Mouse (Mus musculus): ENCODE results near the gene Hhipl2. TPM values are rescaled to one million over a fixed set of nuclear protein-coding genes. Genes with fewer than 3 reads are reported as not detected.

The Hhipl2 gene
- polyA plus RNA-seq, 1 experiment from 2014 or later, result not detected

DNA sequence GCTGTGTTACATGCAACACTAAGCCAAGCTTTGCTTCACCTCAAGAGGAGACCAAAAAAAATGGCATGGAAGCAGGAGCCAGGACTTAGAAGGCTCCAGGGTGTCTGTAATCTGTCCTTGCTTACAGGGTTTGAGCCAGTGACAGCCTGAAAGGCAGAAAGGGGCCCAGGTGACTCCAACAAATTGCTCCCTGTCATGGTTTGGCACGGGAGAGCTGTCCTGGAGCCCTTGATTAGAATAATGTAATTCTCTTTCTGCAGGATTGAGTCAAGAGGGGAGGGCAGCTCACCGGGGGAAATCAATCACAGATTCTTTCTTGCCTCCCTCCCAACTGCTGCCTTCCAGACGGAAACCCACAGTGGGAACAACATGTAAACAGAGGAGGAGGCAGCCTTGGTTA is 35.1 kb downstream of the Hhipl2 start:
- Histone ChIP-seq H3K9ac (ENCODE audit: low read depth, low read length) (no peak overlapping the region), H3K4me2 (replicated peaks; ENCODE audit: low read depth) (no peak overlapping the region), H3K36me3 (ENCODE audit: control insufficient read depth, insufficient read depth) (no peaks in the 10 kb centered on the region), H3K4me1 (replicated peaks; ENCODE audit: control insufficient read depth, insufficient read depth, low read length) (no peaks in the 10 kb centered on the region), H3K9me3 (ENCODE audit: control insufficient read depth) (no peaks in the 10 kb centered on the region), H3K27me3 (replicated peaks; ENCODE audit: control insufficient read depth, insufficient read depth, low read length) (no peaks in the 10 kb centered on the region), H3K4me3 (ENCODE audit: low read depth, low read length) (no peak overlapping the region), H3K27ac (ENCODE audit: low read depth, low read length) (no peak overlapping the region)
- no peak for ATAC-seq
- WGBS, result 38% methylated on average over 3 of the region's 3 CpGs
- no peak for TF ChIP-seq CTCF (IDR thresholded peaks at IDR 0.05; ENCODE audit: low read depth)

Other genes with a start within 250 kb of the Hhipl2 start
- 4.5 and 5.5 TPM in 2 replicates for gene Disp1, start 196.7 kb upstream of the Hhipl2 start, polyA plus RNA-seq (2015; fragmentation: Nextera tagmentation; extraction: Ambion mirVana)
- gene Aida, start 121.6 kb upstream of the Hhipl2 start, polyA plus RNA-seq (2015; fragmentation: Nextera tagmentation; extraction: Ambion mirVana), result 25.1 and 26.3 TPM in 2 replicates
- gene Brox, start 120.9 kb upstream of the Hhipl2 start, polyA plus RNA-seq (2015; fragmentation: Nextera tagmentation; extraction: Ambion mirVana), result 29.7 and 32.5 TPM in 2 replicates
- gene Mia3, start 48.7 kb upstream of the Hhipl2 start, polyA plus RNA-seq (2015; fragmentation: Nextera tagmentation; extraction: Ambion mirVana), result 53.9 and 57.3 TPM in 2 replicates
- 5.3 and 6.2 TPM in 2 replicates for gene Taf1a, start 29.2 kb upstream of the Hhipl2 start, polyA plus RNA-seq (2015; fragmentation: Nextera tagmentation; extraction: Ambion mirVana)

Measured in intestine, postnatal 0 days (tissue).